Mouse (Mus musculus) E14TG2a.4 (cell line): ENCODE results near the gene Pawr.

Experiments used
- H3K27me3 ChIP-seq: 2 replicates; pipeline ENCODE4 v1.6.1; 2014; ENCODE audit warnings: low read length, control low read depth; ENCODE audit not compliant: insufficient read depth
- H3K36me3 ChIP-seq: 2 replicates; pipeline ENCODE4 v1.6.1; 2014; ENCODE audit warnings: low read length, control low read depth; ENCODE audit not compliant: insufficient read depth
- H3K4me1 ChIP-seq: replicated peaks from 2 replicates; pipeline ENCODE4 v1.6.1; 2014; ENCODE audit warnings: low read depth, low read length, control low read depth
- H3K4me3 ChIP-seq: replicated peaks from 2 replicates; pipeline ENCODE4 v1.5.1; 2014; ENCODE audit warnings: mild to moderate bottlenecking, low read length
- H3K9me3 ChIP-seq: 2 replicates; pipeline ENCODE4 v1.6.1; 2014; ENCODE audit warnings: low read length, control low read depth
- CTCF ChIP-seq: conservative IDR thresholded peaks from 2 replicates; pipeline ENCODE4 v1.5.1; 2014; ENCODE audit warnings: low read length
- NANOG ChIP-seq: IDR thresholded peaks from 2 replicates; pipeline ENCODE4 v1.6.1; 2014; ENCODE audit warnings: borderline replicate concordance, low read length, mixed read lengths
- POU5F1 ChIP-seq: IDR thresholded peaks from 2 replicates; pipeline ENCODE4 v1.6.1; 2014; ENCODE audit warnings: low read length, borderline replicate concordance

Gene Pawr

DNA sequence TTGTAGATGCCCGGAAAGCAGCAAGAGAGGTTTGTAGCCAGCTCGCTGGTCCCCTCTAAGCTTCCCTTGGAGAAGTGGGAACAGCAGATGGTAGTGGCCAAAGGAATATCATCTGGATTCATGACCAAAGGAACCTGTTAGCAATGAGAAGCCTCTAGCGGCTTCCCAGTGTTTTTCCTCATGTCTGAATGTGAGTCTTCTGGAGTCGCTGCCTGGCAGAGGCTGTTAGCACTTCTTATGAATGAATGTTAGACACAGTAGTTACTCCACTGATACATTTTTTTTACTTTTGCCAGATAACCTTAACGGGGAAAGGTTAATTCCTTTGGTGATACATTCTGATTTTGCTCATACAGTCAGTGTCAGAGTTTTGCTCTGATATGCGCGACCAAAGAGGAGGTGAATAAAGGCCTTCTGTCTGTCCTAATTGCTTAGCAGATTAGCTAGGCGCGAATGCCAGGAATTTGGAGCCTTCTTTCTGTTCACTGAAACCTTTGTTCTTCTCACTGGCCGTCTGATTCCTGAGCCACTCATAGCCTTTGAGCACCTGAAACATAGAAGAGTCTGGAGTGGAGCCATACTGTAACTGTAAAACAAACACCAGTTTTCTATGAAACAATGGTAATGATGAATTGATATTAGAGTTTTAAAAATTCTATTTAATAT lies 22.9 kb downstream of the Pawr start:
- H3K4me3 ChIP-seq = no peak overlapping the region
- H3K36me3 ChIP-seq = peaks cover 17% of the 10 kb centered on the region
- H3K9me3 ChIP-seq = no peaks in the 10 kb centered on the region
- peaks cover 48% of the 10 kb centered on the region for H3K4me1 ChIP-seq
- no peaks in the 10 kb centered on the region for H3K27me3 ChIP-seq
- TF ChIP-seq NANOG = no peak
- TF ChIP-seq CTCF = no peak
- no peak for TF ChIP-seq POU5F1

- H3K27me3 ChIP-seq = no peaks in the 10 kb centered on the region
- no peaks in the 10 kb centered on the region for H3K9me3 ChIP-seq
- peaks cover 54% of the 10 kb centered on the region for H3K4me1 ChIP-seq
- H3K4me3 ChIP-seq = no peak overlapping the region
- peaks cover 17% of the 10 kb centered on the region for H3K36me3 ChIP-seq
- no peak for TF ChIP-seq POU5F1
- TF ChIP-seq CTCF = no peak
- TF ChIP-seq NANOG = no peak
Measured at GRCm38 (mm10) chr10:108355392-108355775, 23.5 kb downstream of the Pawr start.

- Histone ChIP-seq H3K4me1 (peaks cover 57% of the 10 kb centered on the region), H3K4me3 (no peak overlapping the region), H3K9me3 (no peaks in the 10 kb centered on the region), H3K27me3 (no peaks in the 10 kb centered on the region), H3K36me3 (peaks cover 17% of the 10 kb centered on the region)
- no peak for TF ChIP-seq POU5F1
- TF ChIP-seq CTCF = no peak
- TF ChIP-seq NANOG = no peak
Measured at GRCm38 (mm10) chr10:108356601-108357187, 24.8 kb downstream of the Pawr start.

DNA sequence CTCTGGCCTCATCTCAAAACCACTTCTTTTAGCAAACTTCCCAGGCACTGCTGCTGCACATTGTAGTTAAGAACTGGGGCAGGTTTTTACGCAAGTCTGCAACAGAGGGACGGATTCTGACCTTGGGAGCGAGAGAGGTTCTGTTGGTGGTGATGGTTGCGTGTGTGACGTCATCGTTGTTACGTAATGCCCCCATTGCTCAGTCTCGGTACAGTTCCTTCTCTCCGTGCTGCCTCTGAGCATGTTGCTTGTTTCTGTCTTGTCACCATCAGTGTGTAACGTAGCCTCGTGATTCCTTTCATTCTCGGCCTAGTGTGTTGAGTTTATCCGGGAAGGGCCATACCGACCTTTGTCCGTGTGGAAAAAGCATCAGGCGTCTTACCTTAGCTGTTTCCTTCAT lies 28.1 kb downstream of the Pawr start:
- Histone ChIP-seq H3K27me3 (no peaks in the 10 kb centered on the region), H3K9me3 (no peaks in the 10 kb centered on the region), H3K36me3 (peaks cover 17% of the 10 kb centered on the region), H3K4me1 (peaks cover 64% of the 10 kb centered on the region), H3K4me3 (no peak overlapping the region)
- TF ChIP-seq NANOG (no peak), POU5F1 (no peak), CTCF (no peak)

GRCm38 (mm10) chr10:108360801-108361200 lies 28.9 kb downstream of the Pawr start:
- Histone ChIP-seq H3K36me3 (peaks cover 17% of the 10 kb centered on the region), H3K4me3 (no peak overlapping the region), H3K4me1 (peaks cover 70% of the 10 kb centered on the region), H3K9me3 (no peaks in the 10 kb centered on the region), H3K27me3 (no peaks in the 10 kb centered on the region)
- TF ChIP-seq NANOG = no peak
- no peak for TF ChIP-seq CTCF
- no peak for TF ChIP-seq POU5F1

DNA sequence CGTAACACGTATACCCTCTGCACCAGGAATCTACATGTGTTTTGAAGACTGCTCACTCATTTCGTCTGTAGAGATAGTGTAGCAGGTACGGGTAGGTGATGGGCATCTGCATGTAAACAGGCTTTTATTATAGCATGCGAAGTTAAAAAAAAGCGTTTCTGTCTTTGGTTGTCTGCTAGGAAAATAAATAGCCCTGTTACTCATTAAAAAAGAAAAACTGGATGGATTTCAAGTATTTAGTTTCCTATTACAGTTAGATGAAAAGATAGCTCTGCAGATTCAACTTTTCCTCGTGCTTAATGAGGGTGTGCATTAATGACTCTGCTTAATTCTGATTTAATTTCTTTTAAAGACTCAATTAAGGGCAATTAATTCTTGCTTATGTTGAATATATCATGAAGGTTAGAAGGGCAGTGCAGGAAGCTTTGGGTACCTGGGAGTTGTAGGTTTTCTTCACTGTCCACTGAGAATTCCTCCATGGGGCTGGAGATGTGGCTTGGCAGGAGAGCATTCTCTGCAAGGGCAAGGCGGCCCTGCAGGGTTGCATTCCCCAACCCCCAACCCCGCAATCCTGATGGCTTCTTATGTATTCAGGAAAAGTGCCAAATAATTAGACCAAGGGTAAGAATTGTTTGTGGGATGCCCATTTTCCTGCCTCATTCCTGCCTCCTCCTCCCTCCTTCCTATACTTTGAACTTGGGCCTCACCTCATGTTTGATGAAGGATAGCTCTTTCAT lies 29.7 kb downstream of the Pawr start:
- Histone ChIP-seq H3K9me3 (no peaks in the 10 kb centered on the region), H3K4me1 (peaks cover 64% of the 10 kb centered on the region), H3K4me3 (no peak overlapping the region), H3K36me3 (peaks cover 11% of the 10 kb centered on the region), H3K27me3 (no peaks in the 10 kb centered on the region)
- no peak for TF ChIP-seq NANOG
- TF ChIP-seq POU5F1 = no peak
- TF ChIP-seq CTCF = no peak

DNA sequence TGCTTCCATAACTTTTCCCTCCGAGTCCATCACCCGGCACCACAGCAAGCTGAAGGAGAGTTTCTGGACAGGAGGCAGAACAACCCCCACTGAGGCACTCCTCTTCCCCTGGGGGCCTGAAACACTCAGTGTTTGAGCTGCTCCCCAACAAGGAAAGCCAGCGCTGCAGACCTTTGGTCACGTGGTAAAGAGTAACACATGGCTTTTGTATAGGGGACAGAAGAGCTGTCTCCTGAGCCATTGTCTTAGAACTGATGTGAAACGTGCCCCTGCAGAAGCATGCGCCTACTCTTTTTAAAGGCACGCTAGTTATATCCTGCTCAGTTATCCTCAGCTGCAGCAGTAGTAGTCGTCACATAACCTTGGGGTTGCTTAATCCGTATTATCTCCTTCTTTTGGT lies 32.0 kb downstream of the Pawr start:
- Histone ChIP-seq H3K36me3 (no peaks in the 10 kb centered on the region), H3K27me3 (no peaks in the 10 kb centered on the region), H3K9me3 (no peaks in the 10 kb centered on the region), H3K4me3 (0 out of 2 replicates have a peak overlapping the region, but pooled peaks have one; percentile 17), H3K4me1 (peaks cover 71% of the 10 kb centered on the region)
- TF ChIP-seq CTCF = no peak
- TF ChIP-seq POU5F1 = no peak

GRCm38 (mm10) chr10:108364946-108365719 lies 33.2 kb downstream of the Pawr start:
- Histone ChIP-seq H3K36me3 (no peaks in the 10 kb centered on the region), H3K9me3 (no peaks in the 10 kb centered on the region), H3K4me1 (peaks cover 64% of the 10 kb centered on the region), H3K27me3 (no peaks in the 10 kb centered on the region), H3K4me3 (no peak overlapping the region)
- TF ChIP-seq POU5F1 = no peak
- no peak for TF ChIP-seq NANOG
- TF ChIP-seq CTCF = no peak
